18 mouse cellular contexts compared by ENCODE assay signal in the genomic region with DNA sequence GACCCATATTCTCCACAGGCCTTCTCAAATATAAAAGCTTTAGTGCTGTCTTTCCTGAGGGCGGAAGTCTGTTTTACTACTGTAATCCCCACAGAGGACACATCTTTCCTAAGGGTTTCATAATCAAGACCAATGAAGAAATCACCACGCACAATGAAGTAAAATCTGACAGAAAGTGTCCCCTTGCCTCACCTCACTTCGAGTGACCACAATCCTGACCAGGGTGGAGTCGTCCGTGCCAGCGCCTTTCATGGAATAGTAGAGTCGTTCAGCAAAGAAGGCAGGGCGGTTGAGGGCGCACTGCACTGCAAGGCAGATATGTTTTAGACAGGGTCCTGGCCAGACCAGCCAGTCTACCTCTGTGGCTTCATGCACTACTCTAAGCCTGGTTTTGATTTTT. TPM values are rescaled to one million over a fixed set of nuclear protein-coding genes. Genes with fewer than 3 reads are reported as not detected.
DNase-seq lines count a peak whose midpoint lies in the region; ATAC-seq lines count a peak whose summit lies in the region.
"Had no signal": no experiment of that assay in that cellular context is flagged by ENCODE, and none has a peak within 500 bp of the region (broad histone marks: within the 10 kb centered on the region; RNA-seq: fewer than 3 reads in every experiment).

No protein-coding gene starts in this region.

- peak; percentile 74 for ATAC-seq in megakaryocyte, adult 5-6 weeks (ENCODE audit: poor library complexity, severe bottlenecking)
- ATAC-seq: forebrain, embryonic 14.5 days; forebrain, embryonic 16.5 days had no signal

- peak; percentile 10 for DNase-seq in lung, postnatal 36 days
- DNase-seq in lung, adult 18-20 months, result no peak
- no peak for DNase-seq in gastrocnemius, postnatal 14 days
- DNase-seq in left cerebral cortex, postnatal 4 days, result no peak
- DNase-seq: adrenal gland, adult 2 months; adrenal gland, postnatal 10 days; adrenal gland, postnatal 25 days; cerebellum, adult 11 months; cerebellum, adult 18-20 months; cerebellum, adult 8-10 months; cerebellum, adult 9-11 months; cerebellum, postnatal 14 days; cerebellum, postnatal 36 days; embryo, embryonic 11 days had no signal

- intact Hi-C loops in gastrocnemius, postnatal 14 days (cut with DNase I; ENCODE audit: low total_unique reads), result no loop called here
- intact Hi-C loops in left cerebral cortex, postnatal 4 days (cut with DNase I), result no loop called here

RNA-seq across cellular contexts. Expression of a gene that starts 6.4 kb away (rescaled TPM):
- total RNA-seq in megakaryocyte, adult 5-6 weeks (2015), result not detected in 2 replicates
- total RNA-seq in megakaryocyte, adult 5-6 weeks (2017), result not detected in 2 replicates
- under 1 TPM; 0.09 to 0.16 TPM for total RNA-seq in gastrocnemius, postnatal 14 days (2021)
- total RNA-seq in left cerebral cortex, postnatal 4 days (2021), result 1 to 10 TPM; 1.7 to 2.9 TPM
- total RNA-seq: MEL had no signal

RNA-seq across cellular contexts. Expression of a gene that starts 21.6 kb away (rescaled TPM):
- total RNA-seq in megakaryocyte, adult 5-6 weeks (2015), result 99.1 and 113 TPM in 2 replicates
- 117 and 128 TPM in 2 replicates for total RNA-seq in megakaryocyte, adult 5-6 weeks (2017)
- 10 to 100 TPM; 26.2 TPM for total RNA-seq in gastrocnemius, postnatal 14 days (2021)
- 10 to 100 TPM; 46.1 to 50.4 TPM for total RNA-seq in left cerebral cortex, postnatal 4 days (2021)

RNA-seq across cellular contexts. Expression of a gene that starts 38.3 kb away (rescaled TPM):
- 1.2 and 3.2 TPM in 2 replicates for total RNA-seq in megakaryocyte, adult 5-6 weeks (2015)
- total RNA-seq in megakaryocyte, adult 5-6 weeks (2017), result 0.51 and 0.85 TPM in 2 replicates
- 1 to 10 TPM; 3.2 to 5.8 TPM for total RNA-seq in gastrocnemius, postnatal 14 days (2021)
- total RNA-seq in left cerebral cortex, postnatal 4 days (2021), result 1 to 10 TPM; 1.4 to 1.8 TPM
